Mouse (Mus musculus) monocyte, adult 5-6 weeks (primary cell): ENCODE measurements at regions not wholly inside any gene's neighbourhood (a gene's known extent, or its start where the extent isn't known, plus 50 kb on each side); places are given as distances from the start of the nearest gene placed in this dataset.

Source experiments
- ATAC-seq: fragments of 153-309, 156-312 bp; replicated peaks from 2 replicates; pipeline ENCODE4 v1.8.0; 2017; ENCODE audit warnings: mild to moderate bottlenecking; ENCODE audit not compliant: low TSS enrichment, insufficient number of reproducible peaks, severe bottlenecking, poor library complexity, low FRiP score

DNA sequence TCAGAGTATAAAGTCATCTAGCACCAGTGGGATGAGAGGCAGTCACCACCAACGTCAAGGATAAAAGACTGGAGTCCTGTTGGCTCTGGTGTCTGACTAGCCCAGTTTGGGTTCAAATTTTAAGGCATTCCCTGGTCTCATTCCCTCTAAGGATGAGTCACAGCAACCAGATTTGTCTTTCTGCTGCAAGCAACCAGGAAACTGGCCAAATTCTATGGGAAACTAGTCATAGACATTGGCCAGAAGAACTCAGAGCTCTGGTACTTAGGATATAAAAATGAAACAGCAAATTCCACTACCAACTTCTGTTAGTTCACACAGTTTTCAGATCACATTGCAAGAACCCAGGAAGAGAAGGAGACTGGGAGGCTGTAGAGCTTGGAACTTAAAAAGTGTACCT is 126.2 kb downstream of the Cdca7 start:
- no peak for ATAC-seq

DNA sequence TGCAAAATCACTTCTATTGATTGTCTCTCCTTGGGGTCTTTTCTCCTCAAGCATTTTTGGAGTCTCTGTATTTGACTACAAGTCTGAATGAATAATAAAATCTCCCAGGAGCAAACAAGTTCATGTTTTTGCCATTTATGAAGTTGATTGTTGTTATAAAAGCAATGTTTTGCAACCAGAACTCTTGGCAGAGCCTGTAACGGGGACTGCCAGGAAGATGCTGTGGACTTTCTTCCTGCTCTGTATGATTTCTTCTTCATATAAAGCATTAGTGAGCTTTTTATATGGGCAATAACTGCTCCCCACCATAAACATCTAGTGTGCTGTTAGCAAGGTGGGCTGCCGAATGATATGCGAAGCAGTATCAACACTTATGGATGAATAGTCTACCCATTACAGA is 136.3 kb downstream of the Cdca7 start:
- ATAC-seq, result no peak

DNA sequence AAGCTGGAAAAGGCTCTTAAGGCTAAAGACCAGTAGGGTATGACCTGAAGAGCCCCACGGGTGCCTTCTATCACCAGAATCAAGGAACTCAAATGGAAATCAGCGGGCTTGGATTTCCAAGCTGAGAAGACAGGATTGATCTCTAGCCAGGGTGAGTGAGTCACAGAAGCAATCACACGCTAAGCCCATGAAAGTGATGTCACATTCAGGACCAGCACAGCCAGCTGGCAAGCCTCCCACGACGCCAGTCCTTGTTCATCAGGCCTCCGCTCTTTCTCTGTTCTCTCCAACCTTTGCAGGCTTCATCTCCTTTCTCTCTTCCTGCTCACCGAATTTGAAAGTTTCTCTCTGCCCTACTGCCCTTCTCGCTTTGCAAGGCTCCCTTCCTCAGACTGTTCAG is 138.3 kb downstream of the Cdca7 start:
- no peak for ATAC-seq

DNA sequence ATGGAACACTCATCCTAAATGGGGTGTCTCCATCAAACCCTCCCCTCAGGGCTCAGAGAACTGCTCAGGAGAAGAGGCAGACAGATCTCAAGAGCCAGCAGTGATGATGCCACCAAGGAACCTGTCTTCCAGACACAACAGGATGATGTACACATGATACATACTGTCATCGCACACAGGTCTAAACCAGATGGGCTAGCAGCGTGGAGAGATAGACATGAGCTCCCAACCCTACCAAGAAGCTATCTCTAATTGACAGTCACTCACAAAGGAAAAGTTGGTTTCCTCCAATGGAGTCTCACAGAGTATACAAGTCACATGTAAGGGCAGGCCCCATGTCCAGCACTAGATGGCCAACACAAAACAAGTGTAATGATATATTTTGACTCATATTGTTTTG is 139.9 kb downstream of the Cdca7 start:
- no peak for ATAC-seq

DNA sequence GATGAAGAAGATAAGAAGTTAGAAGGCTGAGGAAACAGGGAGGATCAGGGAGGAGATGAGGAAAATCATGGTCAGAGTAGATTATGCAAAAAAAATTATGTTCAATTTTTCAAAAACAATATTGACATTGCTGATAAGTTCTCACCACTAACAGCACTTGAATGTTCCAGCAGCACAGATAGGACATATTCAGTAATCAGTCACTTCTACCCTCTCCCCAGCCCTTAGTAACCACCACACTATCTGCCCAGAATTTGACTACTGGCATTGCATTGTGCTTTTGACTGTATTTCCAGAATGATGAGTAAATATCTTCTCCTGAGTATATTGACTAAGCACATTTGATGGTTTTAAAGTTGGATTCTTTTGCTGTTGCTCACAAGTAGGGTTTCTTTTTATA is 140.5 kb downstream of the Cdca7 start:
- no peak for ATAC-seq

DNA sequence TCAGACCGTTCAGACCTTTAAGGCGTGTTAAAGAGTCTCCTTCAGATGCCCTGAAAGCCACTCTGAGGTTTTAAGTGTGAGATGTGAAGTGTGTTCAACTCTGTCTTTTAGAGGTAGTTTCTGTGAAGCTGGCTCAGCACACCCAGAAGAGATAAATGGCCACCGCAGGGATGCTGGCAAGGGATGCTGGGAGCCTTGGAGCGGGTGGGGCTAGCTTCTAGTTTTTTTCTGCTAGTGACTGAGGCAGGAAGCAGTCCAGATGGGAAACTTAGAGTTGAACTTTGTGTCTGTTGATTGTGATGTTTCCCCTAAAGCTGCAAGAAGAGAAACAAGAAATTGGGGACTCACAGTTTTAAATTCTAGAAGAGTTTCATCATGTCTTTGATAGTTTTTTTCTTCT is 143.5 kb downstream of the Cdca7 start:
- ATAC-seq, result no peak

DNA sequence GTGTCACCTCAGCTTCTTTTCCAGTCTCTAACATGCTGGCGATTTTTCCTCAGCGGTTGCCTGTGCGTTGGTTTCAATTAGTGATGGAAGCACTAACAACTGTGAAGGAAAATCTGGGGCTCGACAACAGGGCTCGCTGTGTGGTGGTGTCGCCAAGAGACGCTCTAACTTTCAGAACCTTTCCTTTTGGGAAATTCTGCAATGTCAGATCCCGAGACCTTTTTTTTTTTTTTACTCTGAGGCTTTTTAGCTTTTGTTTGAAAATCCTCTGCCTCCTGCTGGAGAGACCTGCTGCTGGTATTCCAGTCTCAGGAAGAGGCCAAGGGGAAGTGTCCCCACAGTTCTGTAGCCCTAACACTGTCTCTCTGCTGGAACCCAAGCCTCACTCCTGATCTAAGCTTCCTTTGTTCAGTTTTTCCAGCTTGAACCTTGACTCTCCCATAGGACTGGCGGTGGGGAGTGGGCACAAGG is 144.3 kb downstream of the Cdca7 start:
- ATAC-seq, result no peak

DNA sequence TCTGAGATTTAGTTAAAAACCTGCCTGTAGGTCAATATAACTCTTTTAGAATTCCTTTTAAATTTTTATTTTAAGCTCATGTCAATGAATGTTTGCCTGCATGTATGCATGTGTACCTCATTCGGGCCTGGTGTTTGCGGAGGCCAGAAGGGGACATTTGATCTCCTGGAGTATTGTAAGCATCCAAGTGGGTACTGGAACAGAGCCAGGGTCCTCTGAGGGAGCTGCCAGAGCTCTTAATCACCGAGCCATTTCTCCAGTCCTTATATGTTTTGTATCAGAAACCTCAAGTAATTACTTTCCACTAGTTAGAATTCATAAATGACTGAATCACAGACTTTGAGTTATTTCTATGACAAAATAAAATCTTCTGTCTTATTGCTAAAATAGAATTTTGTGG is 152.0 kb downstream of the Cdca7 start:
- no peak for ATAC-seq

DNA sequence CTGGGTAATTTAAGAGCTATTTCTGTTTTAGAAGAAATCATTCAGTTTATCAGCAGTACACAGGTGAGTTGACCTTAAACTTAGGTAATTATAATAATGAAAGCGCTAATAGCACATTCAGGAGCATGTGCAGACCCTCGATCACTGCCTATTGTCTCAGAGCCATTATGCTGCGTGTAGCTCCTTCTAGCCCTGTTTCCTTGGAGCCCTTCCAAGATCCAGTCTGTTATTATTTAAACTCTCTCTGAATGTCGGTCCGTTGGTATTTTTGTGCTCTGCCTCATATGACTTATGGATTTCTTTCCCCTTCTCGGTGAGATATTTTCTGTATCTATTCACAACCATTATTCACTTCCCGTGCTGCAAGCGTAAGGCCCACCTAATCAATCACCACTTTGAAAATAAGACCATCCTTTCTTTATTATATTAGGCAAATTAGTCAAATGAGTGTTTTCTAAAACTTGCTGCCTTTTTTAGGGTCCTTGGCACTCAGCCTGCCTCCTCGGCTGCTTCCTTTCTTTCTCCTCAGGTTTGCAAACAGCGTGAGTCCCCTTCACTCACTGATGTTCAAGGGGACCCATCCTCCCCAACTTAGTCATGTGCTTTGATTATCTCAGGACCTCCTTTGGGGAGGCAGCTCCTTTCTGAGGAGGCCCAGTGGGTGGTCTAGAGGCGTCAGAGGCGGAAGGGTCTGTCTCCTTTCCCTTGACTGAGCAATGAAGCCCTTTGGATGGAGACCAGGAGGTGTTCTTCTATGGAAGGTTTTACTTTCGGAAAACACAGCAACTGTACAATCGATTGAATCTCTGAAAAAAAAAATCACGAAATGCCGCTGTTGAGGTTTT is 152.9 kb downstream of the Cdca7 start:
- no peak for ATAC-seq

DNA sequence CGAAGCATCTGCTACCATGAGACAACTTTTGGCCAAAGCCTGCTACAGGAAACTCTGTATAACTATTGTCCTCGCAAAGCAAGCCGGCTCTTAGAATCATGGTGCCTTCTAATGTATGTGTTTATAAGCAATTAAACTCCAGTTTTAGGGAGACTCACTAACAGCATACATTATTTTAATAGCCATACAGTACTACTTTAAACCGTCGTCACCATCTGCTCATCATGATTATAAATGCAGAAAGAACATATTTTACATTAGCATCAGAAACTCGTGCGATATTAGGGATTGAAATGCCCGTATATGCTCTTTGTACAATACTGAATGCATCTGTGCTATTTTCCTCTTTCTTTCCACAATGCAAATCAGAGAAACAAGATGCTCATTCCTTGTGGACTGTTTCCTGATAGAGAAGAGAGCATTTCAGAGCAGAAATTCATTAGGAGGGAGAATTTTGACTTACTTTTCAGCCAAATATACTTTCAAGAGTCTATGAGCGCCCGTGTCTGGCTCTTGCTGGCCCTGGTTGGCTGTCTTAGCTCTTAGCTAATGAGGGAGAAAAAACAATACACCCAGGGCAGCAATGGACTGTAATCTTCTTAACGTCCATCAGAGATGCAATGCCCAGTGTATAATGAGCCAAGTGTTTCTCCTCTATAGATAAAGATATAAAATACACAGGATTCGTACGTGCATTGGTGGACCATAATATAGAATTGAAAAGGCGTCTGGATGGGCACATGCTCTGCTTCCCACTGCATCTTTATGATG is 153.9 kb downstream of the Cdca7 start:
- ATAC-seq, result no peak

DNA sequence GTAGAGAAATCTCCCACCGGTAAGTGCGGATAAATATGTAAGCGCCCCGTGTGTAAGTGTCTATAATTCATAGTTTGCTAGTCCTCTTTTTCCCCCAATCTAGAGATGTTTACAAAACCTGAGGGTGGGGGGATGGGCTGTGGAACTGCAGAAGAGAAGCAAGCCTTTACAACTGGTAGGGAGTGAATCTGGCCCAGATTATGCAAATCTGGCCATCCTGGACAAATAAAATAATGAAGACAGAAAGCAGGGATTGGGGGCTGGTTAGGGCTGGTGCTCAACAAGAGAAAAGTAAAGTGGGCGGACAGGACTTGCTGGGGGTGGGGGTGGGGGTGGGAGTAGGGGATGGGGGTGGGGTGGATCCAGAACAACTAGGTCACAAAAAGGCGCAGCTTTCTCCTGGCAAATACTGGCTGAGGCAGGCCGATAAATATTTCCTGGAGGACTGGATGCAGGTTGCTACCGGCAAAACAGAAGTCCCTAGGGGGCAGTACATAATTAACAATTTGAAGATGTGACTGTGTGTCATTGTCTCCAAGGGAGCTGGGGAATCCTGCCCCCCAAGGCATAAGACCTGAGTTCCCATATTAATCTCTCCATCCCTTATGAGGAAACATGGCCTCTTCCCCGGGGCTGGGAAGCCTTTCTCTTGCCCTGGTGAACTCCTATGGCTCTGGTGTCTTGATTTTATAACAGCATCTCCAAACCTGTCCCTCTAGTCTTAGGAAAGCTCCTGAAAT is 162.1 kb downstream of the Cdca7 start:
- ATAC-seq, result no peak

DNA sequence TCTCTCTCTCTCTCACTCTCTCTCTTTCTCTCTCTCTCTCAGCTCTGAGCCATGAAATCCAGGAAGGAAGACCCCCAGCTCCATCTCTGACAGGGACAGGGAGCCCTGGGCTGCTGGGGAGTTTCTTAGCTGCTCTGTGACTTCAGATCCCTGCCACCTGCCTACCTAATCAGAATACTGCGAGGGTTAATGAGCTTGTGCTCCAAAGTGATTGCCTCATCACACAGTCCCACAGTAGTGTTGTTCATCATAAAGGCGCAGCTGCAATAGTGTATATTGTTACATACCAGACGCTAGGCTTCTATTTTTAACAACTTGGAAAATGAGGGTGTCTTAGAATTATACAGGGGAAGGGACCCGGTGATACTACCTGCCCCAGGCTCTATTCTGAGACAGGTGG is 163.1 kb downstream of the Cdca7 start:
- no peak for ATAC-seq

DNA sequence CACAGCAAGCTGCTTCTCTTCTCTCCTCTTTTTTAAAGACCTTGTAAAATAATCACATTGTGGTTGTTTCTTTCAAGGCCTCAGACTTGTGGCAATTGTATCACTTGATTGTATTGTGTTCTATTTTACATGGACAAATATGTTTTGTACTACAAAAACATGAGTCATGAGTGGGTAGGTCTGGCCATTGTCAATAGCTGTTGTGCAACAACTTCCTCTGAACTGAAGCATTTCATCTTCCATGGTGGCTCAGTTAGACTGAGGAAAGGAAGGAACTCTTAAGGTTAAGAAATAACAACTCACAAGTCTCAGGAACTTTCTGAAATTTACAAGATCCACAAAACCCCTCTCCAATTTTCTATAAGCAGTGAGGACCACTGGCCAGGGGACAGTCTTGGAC is 165.3 kb downstream of the Cdca7 start:
- no peak for ATAC-seq

DNA sequence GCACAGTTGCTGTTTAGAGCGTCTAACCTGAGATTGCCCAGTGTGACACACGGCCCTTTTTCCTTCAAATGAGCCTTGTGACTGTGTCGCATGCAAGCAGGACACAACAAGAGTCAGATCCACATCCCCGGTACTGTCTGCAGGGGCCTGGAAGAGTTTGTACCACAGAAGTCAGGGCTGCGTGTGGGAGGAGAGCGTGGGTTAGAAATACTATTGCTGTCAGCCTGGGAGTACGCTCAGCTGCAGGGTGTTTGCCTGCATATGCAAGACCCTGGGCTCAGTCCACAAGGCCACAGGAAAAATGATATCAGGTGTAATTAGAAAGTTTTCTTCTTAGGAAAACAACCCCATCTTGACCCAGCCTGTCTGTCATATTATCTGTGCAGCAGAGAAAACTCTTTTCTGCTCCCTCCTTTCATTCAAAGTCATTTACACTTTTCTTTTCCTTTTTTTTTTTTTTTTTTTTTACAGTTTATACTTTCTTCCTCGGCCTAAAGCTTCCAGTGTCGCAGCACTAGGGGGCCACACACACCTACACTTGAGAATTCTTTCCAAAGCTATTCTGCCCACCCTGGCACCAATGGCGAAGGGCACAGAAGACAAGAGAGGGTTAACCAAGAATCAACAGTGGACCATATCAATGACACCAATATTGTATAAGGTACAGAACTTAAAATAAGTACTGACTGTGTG is 168.3 kb downstream of the Cdca7 start:
- ATAC-seq, result no peak

DNA sequence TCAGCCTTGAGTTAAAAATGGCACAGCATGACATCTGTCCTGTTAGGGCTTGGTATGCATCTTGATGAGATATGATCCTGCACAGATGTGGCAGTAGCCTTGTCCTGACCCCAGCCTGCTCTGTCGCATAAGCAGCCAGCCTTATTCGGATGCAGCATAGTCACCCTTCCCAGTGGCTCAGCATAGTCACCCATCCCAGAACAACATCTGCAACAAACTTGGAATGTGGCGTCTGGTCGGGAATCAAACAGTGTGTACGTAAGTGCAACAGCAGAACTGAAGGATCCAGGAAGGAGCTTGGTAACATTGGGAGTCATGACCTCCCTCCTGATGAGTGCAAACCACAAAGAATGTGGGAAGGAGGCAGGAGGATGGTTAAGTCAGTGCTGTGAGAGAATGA is 171.7 kb downstream of the Cdca7 start:
- ATAC-seq, result no peak

DNA sequence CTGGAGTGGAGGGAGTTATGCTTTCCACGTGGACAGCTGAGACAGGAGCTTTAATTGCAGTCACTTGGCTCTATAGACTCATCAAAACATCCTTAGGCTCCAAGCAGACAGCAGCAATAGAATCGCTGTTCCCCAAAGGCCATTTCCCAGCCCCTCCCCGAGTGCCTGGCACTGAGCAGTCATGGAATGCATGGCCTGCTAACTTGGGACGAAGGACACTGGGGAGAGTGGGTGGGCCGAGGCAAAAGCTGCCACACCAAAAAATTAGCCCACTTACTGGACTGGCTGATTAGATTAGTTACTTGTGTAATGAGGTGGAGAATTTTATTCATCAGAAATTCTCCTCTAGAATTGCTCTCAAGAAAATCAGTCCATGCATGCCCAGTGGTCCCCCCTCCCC is 172.3 kb downstream of the Cdca7 start:
- ATAC-seq, result no peak

DNA sequence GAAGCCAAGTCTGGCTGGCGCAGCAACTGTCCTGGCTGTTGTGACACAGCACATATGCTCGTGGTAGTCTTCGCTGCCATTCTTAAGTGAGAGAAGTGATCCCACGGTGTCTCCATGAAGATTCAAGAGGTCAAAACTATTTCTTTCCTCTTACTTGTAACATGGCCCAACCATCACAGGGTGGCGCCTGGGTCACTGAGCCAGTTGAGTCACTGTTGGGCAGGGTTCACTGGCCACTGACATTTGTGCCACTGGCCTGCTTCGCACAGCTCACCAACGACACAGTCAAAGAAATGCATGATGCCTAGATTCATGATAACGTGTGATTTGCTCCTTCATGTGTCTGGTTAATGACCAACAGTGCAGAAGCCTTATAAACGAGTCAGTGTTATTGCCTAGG is 179.9 kb downstream of the Cdca7 start:
- no peak for ATAC-seq

DNA sequence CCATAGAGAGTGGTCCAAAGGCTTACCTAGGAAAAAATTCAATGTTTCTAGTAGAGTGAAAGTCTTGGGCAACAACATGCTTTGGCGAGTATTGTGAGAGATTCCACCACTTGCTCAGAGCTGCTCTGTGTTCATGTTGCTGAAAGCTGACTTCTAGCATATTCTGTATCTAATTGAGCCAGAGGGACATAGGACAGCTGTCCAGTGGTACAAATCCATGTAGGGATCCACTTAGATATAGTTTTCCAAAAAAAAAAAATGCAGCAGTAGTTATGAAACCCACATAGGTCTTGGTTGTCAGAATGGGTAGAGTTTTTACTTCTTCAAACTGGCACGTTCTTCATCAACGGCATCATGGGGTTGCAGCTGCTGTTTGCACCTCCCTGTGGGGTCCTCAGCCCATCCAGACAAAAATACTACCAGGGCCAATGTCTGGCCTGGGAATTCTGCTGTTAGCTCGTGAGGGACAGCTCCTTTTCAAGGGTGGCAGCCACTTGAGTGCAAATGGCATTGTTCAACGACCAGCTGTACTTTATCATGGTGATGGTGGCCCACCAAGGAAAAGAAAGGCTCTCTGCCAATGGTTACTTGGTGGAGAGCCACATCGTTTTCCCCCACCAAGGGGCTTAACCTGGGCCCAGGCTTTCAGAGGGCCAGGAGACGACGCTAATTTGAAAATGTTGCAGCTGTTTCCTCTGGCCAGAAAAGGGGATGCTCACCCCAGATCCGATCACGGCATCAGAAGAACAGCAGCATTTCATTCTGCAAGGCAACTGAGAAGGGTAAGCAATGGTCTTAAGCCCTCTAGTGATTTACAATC is 181.4 kb downstream of the Cdca7 start:
- ATAC-seq, result no peak
